Mouse (Mus musculus): ENCODE measurements at regions not wholly inside any gene's neighbourhood (a gene's known extent, or its start where the extent isn't known, plus 50 kb on each side); places are given as distances from the start of the nearest gene placed in this dataset.

DNA sequence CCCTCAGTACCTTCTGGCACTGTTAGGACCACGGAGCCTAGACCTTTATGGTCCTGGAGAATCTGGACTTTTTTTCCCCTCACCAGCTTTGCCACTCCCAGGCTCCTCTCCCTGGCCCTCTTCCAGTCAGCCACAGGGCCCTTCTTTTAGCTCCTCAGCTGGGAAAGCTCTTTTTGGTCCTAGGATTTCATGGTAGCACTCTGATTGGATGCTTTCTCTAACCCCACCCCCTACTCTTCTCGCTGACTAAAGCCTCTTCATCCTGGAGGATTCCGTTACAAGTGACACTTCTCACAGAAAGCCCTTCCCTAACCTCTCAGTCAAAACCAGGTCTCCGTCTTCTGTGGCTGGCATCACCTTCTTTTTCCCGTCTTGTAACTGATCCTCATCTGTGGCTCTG is 205.7 kb upstream of the Rack1 start:
- TF ChIP-seq MYOD1 (IDR thresholded peaks at IDR 0.05; ENCODE audit: control insufficient read depth, insufficient read length, low read depth): no peak
- no peak for TF ChIP-seq CTCF (IDR thresholded peaks at IDR 0.05; ENCODE audit: control insufficient read depth, insufficient read depth, insufficient read length)
- no peak for TF ChIP-seq MYOG (IDR thresholded peaks at IDR 0.05; ENCODE audit: control insufficient read depth, extremely low read depth, insufficient read length)
- no peak for TF ChIP-seq CEBPB (IDR thresholded peaks at IDR 0.05; ENCODE audit: low read depth)
- no peak for TF ChIP-seq MAX (IDR thresholded peaks at IDR 0.05)
- no peak for TF ChIP-seq FOSL1 (IDR thresholded peaks at IDR 0.05; ENCODE audit: insufficient read depth, low read length, poor library complexity, severe bottlenecking)
- TF ChIP-seq USF1 (IDR thresholded peaks at IDR 0.05; ENCODE audit: low read depth): no peak
